Comparison of ENCODE assay signal across 21 mouse cellular contexts in the genomic region with DNA sequence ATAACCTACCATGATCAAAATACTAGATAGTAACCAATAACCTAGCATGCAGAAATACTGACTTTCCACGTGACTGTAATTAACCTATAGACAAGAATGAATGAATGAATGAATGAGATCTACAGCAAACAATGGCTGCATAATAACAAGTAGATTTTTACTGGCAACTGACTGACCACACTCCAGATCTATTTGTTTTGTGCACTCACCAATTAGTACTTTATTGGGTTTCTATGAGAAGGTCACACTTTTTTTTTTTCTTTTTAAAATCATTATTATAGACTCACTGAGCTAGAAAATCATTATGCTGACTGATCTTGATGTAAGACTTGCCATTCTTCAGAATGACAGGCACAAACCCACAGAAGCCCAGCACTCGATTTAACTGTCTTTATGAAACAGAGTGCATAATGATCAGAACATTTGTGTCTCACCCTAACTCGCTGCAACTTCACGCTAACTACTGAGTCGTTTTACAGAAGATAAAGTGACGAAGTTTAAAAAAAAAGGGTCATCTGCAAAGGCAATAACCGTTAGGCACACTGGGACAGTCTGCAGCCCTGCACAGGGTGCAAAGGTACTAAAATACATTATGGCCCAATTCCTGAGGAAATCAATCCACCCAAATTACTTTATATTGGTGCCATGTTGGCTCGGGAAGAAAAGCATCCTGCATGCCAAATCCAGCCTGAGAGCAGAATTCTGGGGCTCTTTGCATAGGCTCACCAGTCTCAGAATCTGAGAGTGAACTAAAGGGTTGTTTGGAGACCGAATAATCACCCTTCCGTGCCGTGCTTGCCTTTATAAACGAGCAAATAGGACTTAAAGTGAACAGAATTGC. TPM values are rescaled to one million over a fixed set of nuclear protein-coding genes. Genes with fewer than 3 reads are reported as not detected.
DNase-seq lines count a peak whose midpoint lies in the region; ATAC-seq lines count a peak whose summit lies in the region.
"Had no signal": no experiment of that assay in that cellular context is flagged by ENCODE, and none has a peak within 500 bp of the region (broad histone marks: within the 10 kb centered on the region; RNA-seq: fewer than 3 reads in every experiment).

No protein-coding gene starts in this region.

- peaks cover 6% of the 10 kb centered on the region for H3K4me1 ChIP-seq in hindbrain, embryonic 16.5 days (ENCODE audit: control insufficient read depth, insufficient read depth, low read depth, low read length)
- no peaks in the 10 kb centered on the region for H3K4me1 ChIP-seq in hindbrain, embryonic 10.5 days (replicated peaks)
- peaks cover 10% of the 10 kb centered on the region for H3K4me1 ChIP-seq in forebrain, embryonic 15.5 days
- H3K4me1 ChIP-seq: embryonic facial prominence, embryonic 13.5 days; heart, embryonic 15.5 days; kidney, embryonic 15.5 days; liver, embryonic 13.5 days; midbrain, embryonic 12.5 days had no signal

- WGBS in hindbrain, embryonic 16.5 days, result 49% methylated on average over 12 of the region's 12 CpGs
- WGBS in hindbrain, embryonic 10.5 days, result 77% methylated on average over 12 of the region's 12 CpGs
- WGBS in forebrain, embryonic 15.5 days, result 15% methylated on average over 12 of the region's 12 CpGs

- no peak for DNase-seq in hindbrain, embryonic 10.5 days (ENCODE audit: low spot score)
- DNase-seq in Muller cell, postnatal 12 days (ENCODE audit: inconsistent ontology term), result peak; percentile 51
- peak; percentile 29 for DNase-seq in cerebellum, adult 8-10 months
- DNase-seq in thymus, adult 18-20 months, result no peak
- DNase-seq in gastrocnemius, adult 8-10 months (ENCODE audit: low spot score in 2 of 2), result no peak
- DNase-seq: adrenal gland, postnatal 14 days; layer of hippocampus, adult 9-11 months; liver, embryonic 13.5 days; lung, postnatal 14 days had no signal

- no peak overlapping the region for H3K9ac ChIP-seq in hindbrain, embryonic 16.5 days (ENCODE audit: low read depth, low read length)
- no peak overlapping the region for H3K9ac ChIP-seq in forebrain, embryonic 15.5 days (replicated peaks)
- H3K9ac ChIP-seq: embryonic facial prominence, embryonic 13.5 days; heart, embryonic 15.5 days; kidney, embryonic 15.5 days; liver, embryonic 13.5 days; midbrain, embryonic 12.5 days had no signal

- H3K36me3 ChIP-seq in hindbrain, embryonic 16.5 days (ENCODE audit: control insufficient read depth, insufficient read depth, low read length), result no peaks in the 10 kb centered on the region
- H3K36me3 ChIP-seq in hindbrain, embryonic 10.5 days, result no peaks in the 10 kb centered on the region
- H3K36me3 ChIP-seq in forebrain, embryonic 15.5 days, result no peaks in the 10 kb centered on the region
- H3K36me3 ChIP-seq: embryonic facial prominence, embryonic 13.5 days; heart, embryonic 15.5 days; kidney, embryonic 15.5 days; liver, embryonic 13.5 days; midbrain, embryonic 12.5 days had no signal

- H3K27me3 ChIP-seq in hindbrain, embryonic 16.5 days (replicated peaks; ENCODE audit: control insufficient read depth, insufficient read depth, low read length), result no peaks in the 10 kb centered on the region
- H3K27me3 ChIP-seq in hindbrain, embryonic 10.5 days (ENCODE audit: insufficient read depth, poor library complexity, severe bottlenecking), result no peaks in the 10 kb centered on the region
- H3K27me3 ChIP-seq in forebrain, embryonic 15.5 days, result no peaks in the 10 kb centered on the region
- H3K27me3 ChIP-seq: embryonic facial prominence, embryonic 13.5 days; heart, embryonic 15.5 days; kidney, embryonic 15.5 days; liver, embryonic 13.5 days; midbrain, embryonic 12.5 days had no signal

- peak; percentile 83 for ATAC-seq in hindbrain, embryonic 16.5 days
- ATAC-seq in forebrain, embryonic 15.5 days (replicated peaks), result peak; percentile 89
- no peak for ATAC-seq in megakaryocyte-erythroid progenitor cell, adult 5-6 weeks (replicated peaks; ENCODE audit: low FRiP score, low TSS enrichment, poor library complexity, severe bottlenecking)
- ATAC-seq: inflammation-experienced regulatory T-cells, adult 6 months had no signal

- no peaks in the 10 kb centered on the region for H3K9me3 ChIP-seq in hindbrain, embryonic 16.5 days (ENCODE audit: control insufficient read depth, low read length)
- H3K9me3 ChIP-seq in hindbrain, embryonic 10.5 days, result no peaks in the 10 kb centered on the region
- H3K9me3 ChIP-seq in forebrain, embryonic 15.5 days, result no peaks in the 10 kb centered on the region
- H3K9me3 ChIP-seq: embryonic facial prominence, embryonic 13.5 days; heart, embryonic 15.5 days; kidney, embryonic 15.5 days; liver, embryonic 13.5 days; midbrain, embryonic 12.5 days had no signal

- no peak overlapping the region; the same call in 1 of the 2 replicates for H3K27ac ChIP-seq in hindbrain, embryonic 16.5 days (ENCODE audit: low read depth, low read length)
- H3K27ac ChIP-seq in hindbrain, embryonic 10.5 days, result no peak overlapping the region
- H3K27ac ChIP-seq in forebrain, embryonic 15.5 days (replicated peaks), result peak overlapping the region; percentile 63
- H3K27ac ChIP-seq: embryonic facial prominence, embryonic 13.5 days; heart, embryonic 15.5 days; kidney, embryonic 15.5 days; liver, embryonic 13.5 days; midbrain, embryonic 12.5 days had no signal

- no peak overlapping the region for H3K4me3 ChIP-seq in hindbrain, embryonic 16.5 days (ENCODE audit: low read length)
- H3K4me3 ChIP-seq in hindbrain, embryonic 10.5 days, result no peak overlapping the region
- H3K4me3 ChIP-seq in forebrain, embryonic 15.5 days, result peak overlapping the region; percentile 3; the same call in 1 of the 2 replicates
- H3K4me3 ChIP-seq: embryonic facial prominence, embryonic 13.5 days; heart, embryonic 15.5 days; kidney, embryonic 15.5 days; liver, embryonic 13.5 days; midbrain, embryonic 12.5 days had no signal

- peak overlapping the region; percentile 6 for H3K4me2 ChIP-seq in hindbrain, embryonic 16.5 days (ENCODE audit: low read length)
- peak overlapping the region; percentile 26 for H3K4me2 ChIP-seq in forebrain, embryonic 15.5 days (replicated peaks)
- H3K4me2 ChIP-seq: embryonic facial prominence, embryonic 13.5 days; heart, embryonic 15.5 days; kidney, embryonic 15.5 days; liver, embryonic 13.5 days; midbrain, embryonic 12.5 days had no signal

RNA-seq across cellular contexts. Expression of gene Slc13a1, which starts 33.0 kb away (rescaled TPM):
- 0.20 TPM in 2 replicates for polyA plus RNA-seq in hindbrain, embryonic 16.5 days (2015; fragmentation: Nextera tagmentation; extraction: Ambion mirVana)
- 0.06 and 0.10 TPM in 2 replicates for polyA plus RNA-seq in hindbrain, embryonic 10.5 days (2016; fragmentation: Nextera tagmentation; extraction: Ambion mirVana)
- 0.18 and 0.23 TPM in 2 replicates for polyA plus RNA-seq in forebrain, embryonic 15.5 days (2015; fragmentation: Nextera tagmentation; extraction: Ambion mirVana)
- not detected in 2 replicates for total RNA-seq in megakaryocyte-erythroid progenitor cell, adult 5-6 weeks (2014; fragmentation: Nextera tagmentation)
- total RNA-seq in megakaryocyte-erythroid progenitor cell, adult 5-6 weeks (2017), result not detected in 2 replicates
- not detected for total RNA-seq in gastrocnemius, adult 8-10 months (2022)
- total RNA-seq: adrenal gland, postnatal 14 days; neutrophil, adult 5-6 weeks had no signal
- polyA plus RNA-seq: C2C12; embryonic facial prominence, embryonic 13.5 days; gonadal fat pad, adult 2 months; heart, embryonic 15.5 days; inflammation-experienced regulatory T-cells, adult 6 months; liver, embryonic 13.5 days; testis, adult 2 months had no signal

Comparison
In these comparisons a context has a peak if more than half of its experiments do, and no peak if none do; other contexts are left out.
1. DNase-seq: peak in Muller cell, postnatal 12 days (single experiment) and cerebellum, adult 8-10 months (single experiment); none in hindbrain, embryonic 10.5 days (single experiment), thymus, adult 18-20 months (0 of 2) and gastrocnemius, adult 8-10 months (0 of 2).